Mouse (Mus musculus) olfactory bulb, adult 2 months (tissue): Measurements from ENCODE around the gene Arhgef2.

Experiments
- CTCF ChIP-seq: fragments of 200-500 bp; IDR thresholded peaks from 2 replicates; pipeline ENCODE4 v1.5.1; 2012; ENCODE audit warnings: low read depth, mild to moderate bottlenecking, low read length, moderate library complexity; ENCODE audit not compliant: insufficient read depth
- POLR2A ChIP-seq: fragments of 200-500 bp; IDR thresholded peaks from 2 replicates; pipeline ENCODE4 v1.6.1; 2012; ENCODE audit warnings: mild to moderate bottlenecking, low read depth, low read length, moderate library complexity; ENCODE audit not compliant: insufficient read depth

DNA sequence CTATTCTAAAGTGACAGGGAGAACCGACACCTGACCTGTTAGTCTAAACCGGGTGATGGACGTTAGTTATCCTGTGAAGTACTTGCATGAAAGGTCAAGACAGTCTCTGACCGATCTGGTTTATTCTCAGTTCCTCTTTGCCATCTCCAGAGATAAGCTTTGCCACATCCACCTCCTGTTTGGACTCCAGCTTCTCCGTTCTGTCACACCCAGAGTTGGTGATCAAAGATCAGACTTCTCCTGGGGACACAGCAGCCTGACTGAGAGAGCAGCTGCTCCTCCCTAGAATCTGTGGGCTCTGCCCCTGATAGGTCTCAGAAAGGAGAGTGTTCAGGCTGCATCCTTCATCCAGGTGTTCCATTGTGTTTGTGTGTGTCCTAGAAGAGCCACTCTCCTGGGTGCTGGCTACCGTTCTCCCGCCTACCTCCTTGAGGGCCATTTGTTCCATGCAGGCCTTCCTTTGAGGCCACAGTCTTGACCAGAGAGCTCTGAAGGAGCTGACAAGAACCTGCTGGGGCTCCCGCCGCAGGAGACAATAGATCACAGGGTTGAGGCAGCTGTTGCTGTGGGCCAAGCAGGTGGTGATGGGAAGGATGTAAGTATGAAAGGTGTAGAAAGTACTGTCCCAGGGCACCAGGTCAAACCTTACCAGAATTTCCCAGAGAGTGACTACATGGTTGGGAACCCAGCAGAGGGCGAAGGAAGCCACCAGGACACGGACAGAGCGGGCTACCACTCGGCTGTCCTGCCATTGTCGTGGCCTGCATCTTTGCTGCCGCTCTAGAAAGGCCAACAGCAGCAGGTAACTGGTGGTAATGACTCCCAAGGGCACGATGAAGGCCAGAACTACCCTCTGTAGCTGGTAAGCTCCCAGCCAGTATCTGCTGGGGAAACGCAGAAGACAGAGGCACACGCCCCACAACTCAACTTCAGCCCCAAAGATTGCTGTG is 46.2 kb downstream of the Arhgef2 start:
- no peak for TF ChIP-seq CTCF
- no peak for TF ChIP-seq POLR2A
